Mouse (Mus musculus): ENCODE results near the gene Rnf151. TPM values are rescaled to one million over a fixed set of nuclear protein-coding genes. Genes with fewer than 3 reads are reported as not detected.

Rnf151 gene
- polyA plus RNA-seq, 1 experiment from 2014 or later = 0.07 TPM

DNA sequence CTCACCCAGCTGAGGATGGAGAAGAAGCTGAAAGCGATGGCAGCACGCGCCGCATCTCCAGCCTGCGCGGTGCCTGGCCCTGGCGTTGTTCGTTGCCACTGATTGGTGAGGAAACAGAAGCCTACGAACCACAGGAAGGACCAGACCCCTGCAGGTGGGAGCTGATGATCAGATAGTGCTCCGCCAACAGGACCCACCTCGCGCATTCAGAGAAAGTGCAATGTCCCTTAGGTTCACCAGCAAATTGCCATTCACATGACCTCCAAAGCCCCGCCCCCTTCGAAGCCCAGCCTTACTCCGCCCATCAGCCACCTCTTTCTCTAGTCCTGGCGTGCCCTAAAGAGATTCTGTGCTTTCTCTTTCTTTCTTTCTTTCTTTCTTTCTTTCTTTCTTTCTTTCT, 31.3 kb downstream of the Rnf151 start:
- 32% methylated on average over 16 of the region's 16 CpGs for WGBS (ENCODE audit: insufficient replicate concordance)
- no peak overlapping the region for H3K27ac ChIP-seq (ENCODE audit: low read length)
- peak overlapping the region; percentile 50 for H3K4me2 ChIP-seq (ENCODE audit: low read depth, low read length)
- H3K9me3 ChIP-seq (replicated peaks; ENCODE audit: control insufficient read depth, low read length) = no peaks in the 10 kb centered on the region
- H3K9ac ChIP-seq (ENCODE audit: low read depth, low read length) = no peak overlapping the region
- no peaks in the 10 kb centered on the region for H3K36me3 ChIP-seq (ENCODE audit: control insufficient read depth, insufficient read depth)
- peak overlapping the region; percentile 20 for H3K4me3 ChIP-seq (ENCODE audit: low read depth, low read length)
- ATAC-seq (ENCODE audit: low read depth) = peak; percentile 50; the same call in 1 of the 2 replicates
- peaks cover 19% of the 10 kb centered on the region for H3K4me1 ChIP-seq (ENCODE audit: control insufficient read depth, low read depth, low read length)
- H3K27me3 ChIP-seq (ENCODE audit: control insufficient read depth, insufficient read depth, low read depth, low read length) = peaks cover 45% of the 10 kb centered on the region

DNA sequence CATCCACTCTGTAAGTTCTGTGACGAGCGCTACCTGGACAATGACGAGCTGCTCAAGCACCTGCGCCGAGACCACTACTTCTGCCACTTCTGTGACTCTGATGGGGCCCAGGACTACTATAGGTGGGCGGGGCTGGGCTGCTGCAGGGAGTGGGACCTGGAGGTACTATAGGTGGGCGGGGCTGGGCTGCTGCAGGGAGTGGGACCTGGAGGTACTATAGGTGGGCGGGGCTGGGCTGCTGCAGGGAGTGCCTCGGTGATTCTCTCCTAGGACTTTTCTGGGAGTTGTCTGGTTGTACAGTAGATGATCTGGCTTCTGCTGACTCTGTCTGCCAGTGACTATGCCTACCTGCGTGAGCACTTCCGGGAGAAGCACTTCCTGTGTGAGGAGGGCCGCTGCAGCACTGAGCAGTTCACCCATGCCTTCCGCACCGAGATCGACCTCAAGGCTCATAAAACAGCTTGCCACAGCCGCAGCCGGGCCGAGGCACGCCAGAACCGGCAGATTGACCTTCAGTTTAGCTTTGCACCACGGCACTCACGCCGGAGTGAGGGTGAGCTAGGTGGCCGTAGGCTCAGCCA, 40.3 kb downstream of the Rnf151 start:
- H3K9ac ChIP-seq (ENCODE audit: low read depth, low read length) = no peak overlapping the region

DNA sequence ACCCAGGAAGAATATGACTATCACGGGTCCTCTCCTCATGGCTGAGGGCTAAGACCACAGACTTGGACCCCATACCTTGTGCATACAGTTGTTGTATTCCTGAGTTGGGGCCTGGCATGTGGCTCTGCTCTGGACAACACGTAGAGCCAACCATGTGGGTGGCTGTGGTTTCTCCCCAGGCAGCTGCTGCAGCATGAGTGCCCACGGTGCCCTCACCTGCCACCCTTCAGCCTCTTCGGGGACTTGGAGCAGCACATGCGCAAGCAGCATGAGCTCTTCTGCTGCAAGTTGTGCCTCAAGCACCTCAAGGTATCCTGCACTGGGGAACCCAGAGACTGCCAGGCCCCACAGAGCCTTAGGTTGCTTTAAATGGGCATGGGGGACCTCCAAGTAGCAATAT, 41.0 kb downstream of the Rnf151 start:
- ATAC-seq (ENCODE audit: low read depth) = no peak
- Histone ChIP-seq H3K4me2 (ENCODE audit: low read depth, low read length) (no peak overlapping the region), H3K27ac (ENCODE audit: low read length) (no peak overlapping the region), H3K27me3 (ENCODE audit: control insufficient read depth, insufficient read depth, low read depth, low read length) (no peaks in the 10 kb centered on the region), H3K36me3 (ENCODE audit: control insufficient read depth, insufficient read depth) (peaks cover 20% of the 10 kb centered on the region), H3K4me3 (ENCODE audit: low read depth, low read length) (no peak overlapping the region), H3K9ac (ENCODE audit: low read depth, low read length) (no peak overlapping the region), H3K4me1 (ENCODE audit: control insufficient read depth, low read depth, low read length) (peaks cover 9% of the 10 kb centered on the region), H3K9me3 (replicated peaks; ENCODE audit: control insufficient read depth, low read length) (no peaks in the 10 kb centered on the region)
- 81% methylated on average over 5 of the region's 5 CpGs for WGBS (ENCODE audit: insufficient replicate concordance)

More for the DNA sequence above, 40.3 kb downstream of the Rnf151 start:
- Histone ChIP-seq H3K4me3 (ENCODE audit: low read depth, low read length) (no peak overlapping the region), H3K4me1 (ENCODE audit: control insufficient read depth, low read depth, low read length) (peaks cover 4% of the 10 kb centered on the region; the same call in 1 of the 2 replicates), H3K9me3 (replicated peaks; ENCODE audit: control insufficient read depth, low read length) (no peaks in the 10 kb centered on the region), H3K4me2 (ENCODE audit: low read depth, low read length) (no peak overlapping the region), H3K36me3 (ENCODE audit: control insufficient read depth, insufficient read depth) (peaks cover 20% of the 10 kb centered on the region), H3K27me3 (ENCODE audit: control insufficient read depth, insufficient read depth, low read depth, low read length) (no peaks in the 10 kb centered on the region), H3K27ac (ENCODE audit: low read length) (no peak overlapping the region)
- no peak for ATAC-seq (ENCODE audit: low read depth)
- 81% methylated on average over 24 of the region's 24 CpGs for WGBS (ENCODE audit: insufficient replicate concordance)

DNA sequence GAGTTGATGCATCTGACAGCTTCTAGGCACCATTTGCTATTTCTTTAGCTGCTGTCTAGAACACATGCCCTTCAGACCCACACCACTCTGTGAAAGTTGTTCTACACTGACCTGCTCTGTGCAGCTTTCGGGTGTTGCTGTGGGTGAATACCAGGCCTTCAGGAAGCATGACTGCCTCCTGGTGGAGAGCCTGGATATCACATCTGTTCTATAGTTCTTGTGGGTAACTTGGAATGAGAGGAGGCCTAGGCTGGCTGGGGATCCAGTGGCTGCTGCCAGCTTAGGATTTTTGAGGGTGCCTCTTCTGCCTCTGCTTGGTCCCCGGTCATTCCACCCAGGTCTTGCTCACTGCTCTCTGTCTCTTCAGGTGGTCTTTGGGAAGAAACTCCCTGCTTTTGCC, 41.7 kb downstream of the Rnf151 start:
- Histone ChIP-seq H3K9ac (ENCODE audit: low read depth, low read length) (no peak overlapping the region), H3K27ac (ENCODE audit: low read length) (no peak overlapping the region), H3K27me3 (ENCODE audit: control insufficient read depth, insufficient read depth, low read depth, low read length) (no peaks in the 10 kb centered on the region), H3K4me3 (ENCODE audit: low read depth, low read length) (no peak overlapping the region), H3K36me3 (ENCODE audit: control insufficient read depth, insufficient read depth) (peaks cover 20% of the 10 kb centered on the region), H3K9me3 (replicated peaks; ENCODE audit: control insufficient read depth, low read length) (no peaks in the 10 kb centered on the region), H3K4me1 (ENCODE audit: control insufficient read depth, low read depth, low read length) (peaks cover 16% of the 10 kb centered on the region), H3K4me2 (ENCODE audit: low read depth, low read length) (no peak overlapping the region)
- no peak for ATAC-seq (ENCODE audit: low read depth)
- WGBS (ENCODE audit: insufficient replicate concordance) = 63% methylated on average over 2 of the region's 2 CpGs

DNA sequence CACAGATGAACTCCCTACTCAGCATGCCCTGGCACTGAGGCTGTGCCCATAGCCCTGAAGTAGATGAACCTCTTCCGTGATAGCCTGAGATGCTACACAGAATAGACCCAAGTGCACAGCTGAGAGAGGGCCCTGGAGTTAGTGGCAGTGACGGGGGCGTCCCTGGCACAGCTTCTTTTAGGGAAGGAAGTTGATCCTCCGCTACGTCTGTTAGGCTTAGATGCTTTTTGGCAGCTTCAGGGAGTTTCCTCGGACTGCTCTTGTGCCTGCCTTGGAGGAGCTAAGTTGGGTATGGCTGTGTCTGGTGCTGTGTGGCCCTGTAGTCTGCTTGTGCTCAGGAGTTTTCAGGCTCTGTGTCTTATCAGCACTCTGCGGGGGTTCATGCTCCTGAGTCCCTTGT, 43.6 kb downstream of the Rnf151 start:
- Histone ChIP-seq H3K27me3 (ENCODE audit: control insufficient read depth, insufficient read depth, low read depth, low read length) (no peaks in the 10 kb centered on the region), H3K4me1 (ENCODE audit: control insufficient read depth, low read depth, low read length) (peaks cover 24% of the 10 kb centered on the region), H3K27ac (ENCODE audit: low read length) (no peak overlapping the region), H3K36me3 (ENCODE audit: control insufficient read depth, insufficient read depth) (peaks cover 11% of the 10 kb centered on the region), H3K9me3 (replicated peaks; ENCODE audit: control insufficient read depth, low read length) (no peaks in the 10 kb centered on the region), H3K4me2 (ENCODE audit: low read depth, low read length) (no peak overlapping the region), H3K4me3 (ENCODE audit: low read depth, low read length) (no peak overlapping the region), H3K9ac (ENCODE audit: low read depth, low read length) (no peak overlapping the region)
- ATAC-seq (ENCODE audit: low read depth) = no peak
- 53% methylated on average over 7 of the region's 7 CpGs for WGBS (ENCODE audit: insufficient replicate concordance)

DNA sequence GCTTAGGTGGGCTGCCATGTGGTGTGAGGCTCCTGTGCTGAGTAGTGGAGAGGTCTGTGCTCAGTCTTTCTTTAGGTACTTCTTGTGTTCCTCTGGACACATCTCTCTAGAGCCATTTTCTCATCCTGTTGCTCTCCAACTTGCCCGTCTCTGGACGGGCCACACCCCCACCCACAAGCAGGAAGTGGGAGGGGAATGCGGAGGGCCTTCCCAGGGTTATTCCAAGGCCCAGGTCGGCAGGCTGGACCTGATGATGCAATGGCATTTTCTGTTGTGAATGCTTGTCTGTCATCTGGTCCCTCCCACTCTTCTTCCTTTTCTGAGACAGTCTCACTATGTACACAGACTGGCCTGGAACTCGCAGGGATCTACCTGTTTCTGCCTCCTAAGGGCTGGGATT, 45.7 kb downstream of the Rnf151 start:
- Histone ChIP-seq H3K4me2 (ENCODE audit: low read depth, low read length) (peak overlapping the region; percentile 41), H3K9me3 (replicated peaks; ENCODE audit: control insufficient read depth, low read length) (no peaks in the 10 kb centered on the region), H3K36me3 (ENCODE audit: control insufficient read depth, insufficient read depth) (no peaks in the 10 kb centered on the region), H3K4me3 (ENCODE audit: low read depth, low read length) (no peak overlapping the region), H3K27ac (ENCODE audit: low read length) (peak overlapping the region; percentile 2; the same call in 1 of the 2 replicates), H3K4me1 (ENCODE audit: control insufficient read depth, low read depth, low read length) (peaks cover 27% of the 10 kb centered on the region), H3K27me3 (ENCODE audit: control insufficient read depth, insufficient read depth, low read depth, low read length) (no peaks in the 10 kb centered on the region), H3K9ac (ENCODE audit: low read depth, low read length) (peak overlapping the region; percentile 31)
- peak; percentile 49 for ATAC-seq (ENCODE audit: low read depth)
- WGBS (ENCODE audit: insufficient replicate concordance) = 13% methylated on average over 5 of the region's 5 CpGs

DNA sequence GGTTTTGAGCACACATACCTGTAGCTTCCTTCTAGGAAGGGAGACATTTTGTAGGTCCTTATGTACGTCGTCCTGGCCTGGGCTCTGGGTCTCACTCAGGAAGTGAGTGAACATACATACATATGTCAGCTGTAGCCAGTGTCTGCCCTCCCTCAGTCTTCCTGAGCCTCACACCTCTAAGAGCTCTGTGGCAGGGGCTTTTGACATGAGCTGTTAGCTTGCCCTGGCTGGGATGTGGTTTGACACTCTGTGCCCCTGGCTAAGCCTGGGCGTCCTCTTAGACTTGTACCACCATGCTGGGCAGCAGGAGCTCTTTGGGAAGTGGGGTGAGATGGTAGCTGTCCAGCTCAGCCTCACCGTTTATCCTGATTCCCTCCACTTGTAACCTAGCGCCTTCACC, 46.5 kb downstream of the Rnf151 start:
- no peaks in the 10 kb centered on the region for H3K27me3 ChIP-seq (ENCODE audit: control insufficient read depth, insufficient read depth, low read depth, low read length)
- no peak overlapping the region for H3K4me3 ChIP-seq (ENCODE audit: low read depth, low read length)
- H3K36me3 ChIP-seq (ENCODE audit: control insufficient read depth, insufficient read depth) = no peaks in the 10 kb centered on the region
- ATAC-seq (ENCODE audit: low read depth) = no peak
- peaks cover 27% of the 10 kb centered on the region for H3K4me1 ChIP-seq (ENCODE audit: control insufficient read depth, low read depth, low read length)
- peak overlapping the region; percentile 65 for H3K4me2 ChIP-seq (ENCODE audit: low read depth, low read length)
- peak overlapping the region; percentile 31; the same call in 1 of the 2 replicates for H3K9ac ChIP-seq (ENCODE audit: low read depth, low read length)
- WGBS (ENCODE audit: insufficient replicate concordance) = 53% methylated on average over 5 of the region's 5 CpGs
- no peaks in the 10 kb centered on the region for H3K9me3 ChIP-seq (replicated peaks; ENCODE audit: control insufficient read depth, low read length)
- no peak overlapping the region; the same call in 1 of the 2 replicates for H3K27ac ChIP-seq (ENCODE audit: low read length)

DNA sequence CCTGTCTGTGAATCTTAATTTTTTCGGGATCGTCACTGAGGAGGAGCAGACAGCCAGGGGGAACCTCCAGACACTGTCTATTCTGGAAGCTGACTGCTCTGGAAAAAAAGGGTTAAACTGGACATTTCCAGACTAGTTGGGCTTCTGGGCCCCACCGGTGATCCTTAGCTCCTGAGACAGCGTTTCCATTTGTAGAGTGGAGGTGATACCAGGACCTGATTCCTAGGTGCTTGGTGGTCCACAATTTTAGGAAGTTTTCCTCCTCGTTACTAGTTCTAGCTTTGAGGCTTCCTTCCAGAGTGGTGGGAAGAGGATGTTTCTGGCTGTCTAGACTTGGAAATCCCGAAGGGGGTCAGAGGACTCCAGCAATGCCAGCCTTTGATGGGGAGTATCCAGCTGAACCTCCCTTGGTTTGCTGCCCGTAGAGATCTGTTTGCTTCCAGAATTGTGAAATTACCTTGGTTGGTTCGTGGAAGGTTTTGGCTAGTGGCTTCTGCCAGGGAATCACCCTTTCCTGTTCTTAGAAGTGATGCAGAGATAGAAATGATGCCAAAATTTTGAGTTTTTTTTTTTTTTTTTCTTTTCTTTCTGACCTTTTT, 47.5 kb downstream of the Rnf151 start:
- peak overlapping the region; percentile 87 for H3K4me3 ChIP-seq (ENCODE audit: low read depth, low read length)
- H3K27me3 ChIP-seq (ENCODE audit: control insufficient read depth, insufficient read depth, low read depth, low read length) = no peaks in the 10 kb centered on the region
- H3K4me2 ChIP-seq (ENCODE audit: low read depth, low read length) = peak overlapping the region; percentile 65
- no peaks in the 10 kb centered on the region for H3K36me3 ChIP-seq (ENCODE audit: control insufficient read depth, insufficient read depth)
- no peaks in the 10 kb centered on the region for H3K9me3 ChIP-seq (replicated peaks; ENCODE audit: control insufficient read depth, low read length)
- 5% methylated on average over 8 of the region's 8 CpGs for WGBS (ENCODE audit: insufficient replicate concordance)
- H3K4me1 ChIP-seq (ENCODE audit: control insufficient read depth, low read depth, low read length) = peaks cover 27% of the 10 kb centered on the region
- no peak for ATAC-seq (ENCODE audit: low read depth)
- peak overlapping the region; percentile 88 for H3K9ac ChIP-seq (ENCODE audit: low read depth, low read length)
- peak overlapping the region; percentile 86 for H3K27ac ChIP-seq (ENCODE audit: low read length)

DNA sequence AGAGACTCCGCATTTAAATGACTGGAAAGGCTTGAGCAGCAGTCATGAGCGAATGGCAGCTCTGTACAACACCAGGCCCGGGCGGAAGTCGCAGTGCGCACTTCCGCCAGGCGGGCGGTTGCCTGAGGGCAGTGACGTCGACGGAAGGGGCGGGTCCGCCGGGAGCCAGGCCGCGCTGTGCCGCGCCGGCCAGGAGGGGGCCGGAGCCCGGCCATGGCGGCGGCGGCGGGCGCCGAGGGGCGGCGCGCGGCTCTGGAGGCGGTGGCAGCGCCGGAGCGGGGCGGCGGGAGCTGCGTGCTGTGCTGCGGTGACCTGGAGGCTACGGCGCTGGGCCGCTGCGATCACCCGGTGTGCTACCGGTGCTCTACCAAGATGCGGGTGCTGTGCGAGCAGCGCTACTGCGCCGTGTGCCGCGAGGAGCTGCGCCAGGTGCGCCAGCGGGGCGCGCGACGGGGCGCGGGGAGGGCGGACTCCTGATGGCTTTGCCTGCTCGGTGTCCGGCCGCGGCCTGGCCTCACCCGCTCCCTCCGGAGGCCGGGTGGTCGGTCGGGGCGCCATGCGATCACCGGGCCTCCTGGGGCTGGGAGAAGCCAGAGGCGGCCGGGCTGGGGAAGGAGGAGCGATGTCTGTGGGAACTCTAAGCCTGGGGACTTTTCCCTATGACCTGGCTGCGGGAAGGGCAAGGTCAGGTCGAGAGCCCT, 48.2 kb downstream of the Rnf151 start, which contains the start of gene Zfp598:
Gene Zfp598, plus strand, starts transcription at position 143 of the 701 bp plus-strand sequence.
- Histone ChIP-seq H3K4me3 (ENCODE audit: low read depth, low read length) (peak within 1 kb of the TSS; percentile 87), H3K9me3 (replicated peaks; ENCODE audit: control insufficient read depth, low read length) (no peaks in the 10 kb centered on the region), H3K36me3 (ENCODE audit: control insufficient read depth, insufficient read depth) (no peaks in the 10 kb centered on the region), H3K27ac (ENCODE audit: low read length) (peak within 1 kb of the TSS; percentile 86), H3K27me3 (ENCODE audit: control insufficient read depth, insufficient read depth, low read depth, low read length) (no peaks in the 10 kb centered on the region), H3K4me1 (ENCODE audit: control insufficient read depth, low read depth, low read length) (peaks cover 27% of the 10 kb centered on the region), H3K4me2 (ENCODE audit: low read depth, low read length) (peak within 1 kb of the TSS; percentile 65), H3K9ac (ENCODE audit: low read depth, low read length) (peak within 1 kb of the TSS; percentile 88)
- peak; percentile 96 for ATAC-seq (ENCODE audit: low read depth)
- WGBS (ENCODE audit: insufficient replicate concordance) = under 1% methylated on average over 58 of the region's 80 CpGs
